Mouse (Mus musculus) urinary bladder, postnatal 10 days (tissue): Measurements from ENCODE around the gene Gins3.
"Not testable (repeated sequence)": the region's sequence is repeated elsewhere in the genome, so short reads cannot be mapped to it uniquely, and the experiment has no call there.

Source experiments
- DNase-seq: peaks from one replicate; pipeline ENCODE4 v3.0.0; 2022; ENCODE audit warnings: low spot score

Gene Gins3

GRCm38 (mm10) chr8:95653351-95653750 lies 20.1 kb downstream of the Gins3 start:
- DNase-seq: no peak

DNA sequence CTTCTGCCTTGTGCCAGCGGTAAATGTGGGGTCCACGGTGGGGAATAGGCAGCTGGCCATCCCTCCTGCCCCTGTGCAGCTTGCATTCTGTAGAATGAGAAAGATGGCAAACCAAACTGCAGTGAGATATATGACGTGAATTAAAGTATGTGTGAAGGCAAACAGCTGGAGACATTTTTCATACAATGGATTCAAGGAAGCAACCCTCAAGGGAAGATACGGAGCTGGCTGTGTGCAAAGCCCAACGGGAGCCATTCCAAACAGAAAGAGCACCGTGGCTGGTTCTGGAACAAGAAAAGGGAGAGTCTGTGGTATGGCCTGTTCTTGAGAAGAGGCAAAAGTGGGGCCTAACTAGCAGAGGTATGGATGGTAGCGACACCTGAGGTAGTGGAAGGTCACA lies 22.6 kb downstream of the Gins3 start:
- DNase-seq: no peak

DNA sequence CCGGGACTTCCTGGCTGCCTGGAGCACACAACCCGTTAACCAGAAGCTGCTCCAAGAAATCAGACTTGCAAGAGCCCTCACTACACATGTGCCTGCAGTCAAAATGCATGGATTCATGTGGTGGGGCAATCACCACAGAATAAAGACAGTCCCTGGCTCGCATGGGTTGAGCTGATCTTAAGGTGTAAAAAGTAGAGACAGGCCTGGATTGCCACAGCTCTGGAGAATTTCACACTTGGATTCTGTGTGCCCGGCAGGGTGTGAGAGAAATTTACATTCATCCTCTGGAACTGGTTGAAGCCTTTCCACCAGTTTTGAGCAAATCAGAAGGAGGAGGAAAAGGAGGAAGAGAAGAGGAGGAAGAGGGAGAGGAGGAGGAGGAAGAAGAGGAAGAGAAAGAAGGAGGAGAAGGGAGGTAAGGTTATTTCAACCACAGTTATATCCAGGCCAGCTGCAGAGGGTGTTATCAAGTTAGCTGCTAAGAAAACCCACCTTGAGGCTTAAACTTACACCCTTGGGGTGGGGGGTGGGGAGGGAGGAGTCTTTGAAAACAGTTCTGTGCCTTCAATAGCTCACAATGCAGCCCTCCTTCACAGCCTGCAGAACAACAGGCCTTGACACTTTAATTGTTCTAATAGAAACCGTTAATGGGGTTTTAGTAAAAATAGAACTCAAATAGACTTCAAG lies 23.2 kb downstream of the Gins3 start:
- DNase-seq: no peak

GRCm38 (mm10) chr8:95657523-95657922 lies 24.3 kb downstream of the Gins3 start:
- DNase-seq: no peak

DNA sequence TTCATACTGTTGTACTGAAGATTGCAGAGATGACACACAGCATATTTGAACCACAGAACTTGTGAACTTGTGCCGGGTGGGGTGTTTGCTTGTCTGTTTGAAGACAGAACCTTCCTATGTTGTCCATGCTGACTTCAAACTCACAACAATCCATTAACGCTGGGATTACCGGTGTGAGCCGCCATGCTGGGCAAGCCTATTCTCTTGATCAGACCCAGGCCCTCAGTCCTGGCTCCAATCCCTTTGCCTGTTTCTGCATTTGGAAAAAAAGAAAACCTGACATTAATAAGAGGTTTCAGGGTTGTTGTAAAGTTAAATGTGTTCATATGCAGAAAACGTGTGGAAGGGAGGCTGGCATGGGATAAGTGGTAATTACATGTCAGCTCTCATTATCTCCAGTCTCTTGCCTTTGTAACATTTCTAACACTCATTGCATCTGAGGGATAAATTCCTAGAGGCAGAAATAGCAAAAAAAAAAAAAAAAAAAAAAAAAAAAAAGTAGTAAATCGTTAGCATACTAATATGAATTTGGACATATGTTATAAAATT lies 27.2 kb downstream of the Gins3 start:
- no peak for DNase-seq

GRCm38 (mm10) chr8:95661085-95661484 lies 27.8 kb downstream of the Gins3 start:
- no peak for DNase-seq

DNA sequence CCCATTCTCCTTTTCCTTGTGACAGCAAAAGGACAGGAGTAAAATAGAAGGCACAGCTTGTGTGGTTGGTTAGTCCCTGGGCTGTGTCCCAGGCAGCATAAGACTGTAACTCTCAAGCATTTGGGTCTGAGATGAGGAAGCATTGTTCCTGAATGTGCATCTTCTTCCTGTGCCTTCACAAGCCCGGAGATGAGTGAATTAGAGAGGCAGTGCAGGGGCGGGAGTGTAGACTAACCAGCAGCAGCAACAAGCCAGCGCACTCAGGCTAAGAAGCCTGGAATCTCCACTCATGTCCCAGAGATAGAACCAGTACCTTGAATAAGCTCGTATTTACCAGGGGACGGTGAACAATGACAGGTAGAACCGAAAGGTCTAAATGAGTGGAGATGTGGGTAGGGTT lies 28.3 kb downstream of the Gins3 start:
- no peak for DNase-seq

DNA sequence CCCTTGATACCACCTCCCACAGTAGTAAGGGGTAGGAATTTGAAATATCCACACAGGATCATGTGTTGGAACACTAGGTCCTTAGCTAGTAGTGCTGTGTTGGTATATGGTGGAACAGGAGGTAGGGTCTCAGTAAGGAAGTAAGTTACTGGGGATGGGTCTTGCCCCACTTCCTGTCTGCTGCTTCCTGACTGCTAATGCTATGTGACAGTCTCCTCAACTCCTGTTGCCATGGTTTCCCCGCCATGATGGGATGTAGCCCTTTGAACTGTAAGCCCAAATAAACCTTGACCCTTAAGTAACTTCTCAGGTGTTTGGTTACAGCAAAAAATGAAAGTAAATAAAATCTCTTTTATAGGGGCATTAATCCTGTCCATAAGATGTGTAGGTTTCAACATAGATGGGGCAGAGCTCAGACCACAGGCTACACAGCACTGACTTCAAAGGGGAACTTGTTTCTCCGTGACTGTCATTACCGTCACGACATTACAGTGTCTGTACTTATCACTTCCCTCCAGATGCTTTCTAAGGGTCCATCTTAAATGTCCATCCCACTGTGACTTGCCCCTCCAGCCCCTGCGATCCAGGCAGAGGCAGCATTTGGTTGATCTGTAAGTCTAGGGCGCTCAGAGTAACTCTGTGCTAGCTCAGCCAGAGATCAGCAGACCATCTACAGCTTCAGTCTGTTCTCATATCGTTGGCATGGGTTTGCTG lies 29.8 kb downstream of the Gins3 start:
- no peak for DNase-seq

DNA sequence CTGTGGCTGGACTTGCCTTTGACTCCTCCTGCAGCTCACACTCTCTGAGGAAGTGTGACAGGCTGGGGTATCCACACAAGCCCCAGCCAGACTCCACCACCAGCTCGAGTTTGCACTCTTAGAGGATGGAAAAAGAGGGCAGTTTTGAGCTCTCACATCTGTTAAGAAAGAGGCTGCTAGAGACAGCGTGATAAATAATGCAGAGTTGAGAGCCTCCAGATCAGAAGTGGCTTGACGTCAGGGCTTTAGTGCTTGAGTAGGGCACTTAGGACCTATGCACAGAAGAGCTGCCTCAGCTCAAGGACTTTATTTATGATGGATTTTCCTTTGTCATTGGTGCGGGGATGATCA lies 30.3 kb downstream of the Gins3 start:
- no peak for DNase-seq

GRCm38 (mm10) chr8:95665813-95666452 lies 32.7 kb downstream of the Gins3 start:
- DNase-seq: not testable (repeated sequence)

DNA sequence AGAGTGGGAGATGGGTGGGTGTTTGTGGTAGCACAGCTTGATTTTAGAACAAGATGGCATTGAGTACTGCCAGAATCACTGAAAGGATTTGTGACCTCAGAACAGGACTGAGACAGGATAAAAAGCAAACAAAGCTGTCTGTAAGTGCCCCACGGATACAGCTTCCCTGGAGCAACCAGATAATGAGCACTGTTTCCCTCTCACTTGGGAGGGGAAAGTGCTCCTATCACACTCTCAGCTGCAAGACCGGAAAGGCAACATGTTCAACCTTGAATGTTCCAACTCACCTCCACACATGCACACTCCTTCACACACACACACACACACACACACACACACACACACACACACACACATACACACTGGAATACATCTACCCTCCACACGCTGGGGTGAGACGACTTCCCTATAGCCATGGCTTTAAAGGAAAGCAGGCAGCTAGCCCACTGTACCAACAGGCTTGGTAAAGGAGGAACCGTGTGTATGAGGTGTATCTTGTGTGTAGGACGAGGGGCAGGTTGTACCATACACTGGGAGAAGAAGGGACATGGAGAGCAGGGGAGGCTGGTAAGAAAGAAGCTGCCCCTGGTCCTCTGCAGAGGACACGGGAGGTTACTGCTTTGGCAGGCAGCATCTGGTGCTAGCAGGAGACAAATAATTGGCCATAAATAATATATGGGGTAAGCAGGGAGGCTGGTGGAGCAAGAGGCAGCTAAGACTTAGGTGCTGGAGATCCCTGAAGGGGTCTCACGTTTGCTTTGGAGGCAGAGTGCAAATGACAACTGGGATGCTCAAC lies 35.1 kb downstream of the Gins3 start:
- DNase-seq: no peak

DNA sequence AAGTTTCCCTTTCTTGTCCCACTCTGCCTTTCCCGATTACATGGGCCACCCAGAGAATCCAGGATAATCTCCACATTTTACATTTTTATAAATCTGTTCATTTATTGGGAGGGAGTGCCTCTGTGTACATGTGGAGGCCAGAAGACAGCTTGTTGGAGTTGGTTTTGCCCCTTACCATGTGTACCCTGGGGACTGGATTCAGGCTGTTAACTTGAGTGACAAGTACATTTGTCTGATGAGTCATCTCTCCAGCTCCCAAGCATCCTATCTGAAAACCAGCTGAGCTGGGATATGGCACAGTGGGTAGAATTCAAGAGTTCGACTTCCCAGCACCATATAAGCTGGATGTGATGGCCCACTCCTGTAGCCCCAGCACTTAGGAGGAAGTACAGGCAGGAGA lies 36.7 kb downstream of the Gins3 start:
- DNase-seq: no peak

GRCm38 (mm10) chr8:95671861-95672260 lies 38.6 kb downstream of the Gins3 start:
- DNase-seq: no peak

- no peak for DNase-seq
These were observed 39.6 kb downstream of the Gins3 start for GRCm38 (mm10) chr8:95672811-95673210.

DNA sequence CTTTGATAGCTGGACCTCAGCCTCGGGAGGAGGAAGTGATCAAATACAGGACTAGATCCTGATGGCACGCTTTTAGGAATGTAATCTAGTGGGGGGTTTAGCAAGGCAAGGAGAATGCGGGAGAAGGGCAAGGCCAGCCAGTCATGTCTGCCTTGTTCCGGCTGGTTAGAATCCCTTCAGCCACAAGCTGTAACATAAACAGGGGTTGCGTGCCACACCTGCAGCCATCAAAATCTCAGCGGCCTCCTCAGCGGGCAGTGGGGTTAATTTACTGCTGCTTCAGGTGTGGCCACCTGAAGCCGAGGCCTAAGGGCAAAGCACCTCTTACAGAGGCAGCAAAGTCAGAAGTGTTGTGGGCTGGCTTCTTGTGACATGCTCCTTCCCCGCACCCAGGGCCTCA lies 43.4 kb downstream of the Gins3 start, which contains the start of gene Ndrg4:
Ndrg4 (plus strand) TSS at position 350 of the 400 bp plus-strand sequence.
- no peak for DNase-seq

- no peak for DNase-seq
These were observed 44.4 kb downstream of the Gins3 start for GRCm38 (mm10) chr8:95677591-95678023.

- DNase-seq: no peak
These were observed 44.9 kb downstream of the Gins3 start for GRCm38 (mm10) chr8:95678024-95678611.

GRCm38 (mm10) chr8:95688073-95688672 lies 54.9 kb downstream of the Gins3 start:
- DNase-seq: no peak

GRCm38 (mm10) chr8:95690929-95691541 lies 57.8 kb downstream of the Gins3 start:
- no peak for DNase-seq

DNA sequence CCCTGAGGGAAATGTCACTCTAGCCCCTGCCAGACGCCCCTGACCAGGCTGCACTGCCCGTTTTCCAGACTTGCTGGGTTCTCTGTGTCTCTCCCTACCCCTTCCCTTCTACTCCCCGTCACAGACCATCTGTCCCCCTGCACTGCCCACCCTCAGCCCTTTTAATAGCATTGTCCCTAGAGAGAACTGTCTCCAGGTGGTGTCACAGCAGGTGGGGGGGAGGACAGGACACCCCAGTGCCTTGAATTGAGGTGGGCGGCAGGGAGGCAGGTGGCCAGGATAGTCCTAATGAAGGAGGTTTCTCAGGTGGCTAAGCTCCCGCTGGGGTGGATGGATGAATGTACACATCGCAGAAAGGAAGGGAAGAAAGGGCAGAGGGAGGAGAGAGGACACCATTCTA lies 61.4 kb downstream of the Gins3 start:
- DNase-seq: no peak
